Mouse (Mus musculus): ENCODE data around the gene Lrrc61. TPM values are rescaled to one million over a fixed set of nuclear protein-coding genes. Genes with fewer than 3 reads are reported as not detected.

The Lrrc61 gene
- total RNA-seq, 1 experiment from 2014 or later, result 26.1 TPM

GRCm38 (mm10) chr6:48546858-48547257, 7.7 kb upstream of the Lrrc61 start:
- no peak for DNase-seq

- DNase-seq, result no peak
Measured at GRCm38 (mm10) chr6:48548314-48548713, 6.3 kb upstream of the Lrrc61 start.

DNA sequence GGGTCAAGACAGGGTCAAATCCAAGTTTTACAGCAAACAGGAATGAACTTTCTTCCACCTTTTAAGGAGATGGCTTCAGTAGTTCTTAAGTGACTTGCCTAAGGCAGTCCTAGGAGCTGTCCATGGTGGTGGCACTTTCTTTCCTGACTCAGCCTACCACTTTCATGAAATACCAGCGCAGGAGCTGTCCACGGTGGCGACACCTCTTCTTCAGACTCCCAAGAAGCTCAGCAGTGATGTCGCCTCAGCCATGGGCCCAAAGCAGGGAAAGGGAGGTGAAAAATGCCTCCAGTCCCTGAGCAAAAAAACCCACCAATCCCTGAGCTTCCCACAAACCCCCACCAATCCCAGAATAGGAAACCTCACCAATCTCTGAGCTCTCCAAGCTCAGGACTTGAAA, 1.7 kb upstream of the Lrrc61 start:
- DNase-seq, result peak; percentile 59

- no peak for DNase-seq
Measured at GRCm38 (mm10) chr6:48553819-48554218, 777 bp upstream of the Lrrc61 start.

- peak; percentile 70 for DNase-seq
Measured at GRCm38 (mm10) chr6:48555104-48555890, 701 bp downstream of the Lrrc61 start.

DNA sequence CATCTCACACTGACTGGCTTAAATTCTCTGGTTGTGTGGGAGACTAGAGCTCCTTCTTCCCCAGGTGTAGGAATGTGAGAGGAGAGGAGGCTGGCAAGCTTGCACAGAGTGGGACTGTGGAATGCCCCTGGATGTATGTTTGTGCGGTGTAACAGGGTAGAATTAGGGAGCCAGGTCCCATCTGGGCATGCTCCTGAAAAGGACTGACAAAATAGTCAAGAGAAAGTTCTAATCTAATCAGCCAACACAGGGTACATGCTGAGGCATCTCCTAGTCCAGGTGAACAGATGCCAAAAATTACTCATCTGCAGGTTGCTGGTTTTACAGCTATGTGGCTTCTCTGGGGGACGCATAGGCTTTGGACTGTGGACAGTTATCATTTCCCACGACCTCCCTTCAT, 1.4 kb downstream of the Lrrc61 start:
- no peak for DNase-seq

GRCm38 (mm10) chr6:48565693-48566310, 11.2 kb downstream of the Lrrc61 start:
- no peak for DNase-seq

GRCm38 (mm10) chr6:48566312-48566711, 11.7 kb downstream of the Lrrc61 start:
- peak; percentile 72 for DNase-seq

DNA sequence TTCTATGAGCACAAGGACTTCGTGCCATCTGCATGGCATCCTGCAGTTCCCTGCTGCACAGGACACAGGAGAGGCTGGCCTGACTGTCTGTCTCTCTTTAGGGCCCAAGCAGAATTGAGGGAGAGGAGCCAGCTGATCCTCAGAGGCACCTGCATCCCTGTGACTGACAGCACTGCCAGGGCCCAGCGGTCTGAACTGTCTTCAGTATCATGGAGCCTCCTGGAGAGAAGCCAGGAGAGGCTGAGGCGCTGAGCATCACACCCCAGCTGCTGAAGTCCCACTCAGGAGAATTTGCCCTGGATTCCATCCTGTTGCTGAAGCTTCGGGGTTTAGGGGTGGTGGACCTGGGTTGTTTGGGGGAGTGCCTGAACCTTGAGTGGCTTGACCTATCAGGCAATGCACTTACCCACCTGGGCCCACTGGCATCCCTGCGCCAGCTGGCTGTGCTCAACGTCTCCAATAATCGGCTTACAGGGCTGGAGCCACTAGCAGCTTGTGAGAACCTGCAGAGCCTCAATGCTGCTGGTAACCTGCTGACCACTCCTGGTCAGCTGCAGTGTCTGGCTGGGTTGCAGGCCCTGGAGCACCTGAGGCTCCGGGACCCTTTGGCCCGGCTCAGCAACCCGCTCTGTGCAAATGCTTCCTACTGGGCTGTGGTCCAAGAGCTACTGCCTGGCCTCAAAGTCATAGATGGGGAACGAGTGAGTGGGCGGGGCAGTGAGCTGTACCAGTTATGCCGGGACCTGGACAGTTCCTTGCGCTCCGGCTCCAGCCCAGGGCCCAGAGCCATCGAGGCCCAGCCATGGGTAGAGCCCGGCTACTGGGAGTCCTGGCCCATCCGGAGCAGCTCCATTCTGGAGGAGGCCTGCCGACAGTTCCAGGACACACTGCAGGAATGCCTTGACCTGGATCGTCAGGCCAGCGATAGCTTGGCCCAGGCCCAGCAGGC, 13.7 kb downstream of the Lrrc61 start:
- DNase-seq, result peak; percentile 71

DNA sequence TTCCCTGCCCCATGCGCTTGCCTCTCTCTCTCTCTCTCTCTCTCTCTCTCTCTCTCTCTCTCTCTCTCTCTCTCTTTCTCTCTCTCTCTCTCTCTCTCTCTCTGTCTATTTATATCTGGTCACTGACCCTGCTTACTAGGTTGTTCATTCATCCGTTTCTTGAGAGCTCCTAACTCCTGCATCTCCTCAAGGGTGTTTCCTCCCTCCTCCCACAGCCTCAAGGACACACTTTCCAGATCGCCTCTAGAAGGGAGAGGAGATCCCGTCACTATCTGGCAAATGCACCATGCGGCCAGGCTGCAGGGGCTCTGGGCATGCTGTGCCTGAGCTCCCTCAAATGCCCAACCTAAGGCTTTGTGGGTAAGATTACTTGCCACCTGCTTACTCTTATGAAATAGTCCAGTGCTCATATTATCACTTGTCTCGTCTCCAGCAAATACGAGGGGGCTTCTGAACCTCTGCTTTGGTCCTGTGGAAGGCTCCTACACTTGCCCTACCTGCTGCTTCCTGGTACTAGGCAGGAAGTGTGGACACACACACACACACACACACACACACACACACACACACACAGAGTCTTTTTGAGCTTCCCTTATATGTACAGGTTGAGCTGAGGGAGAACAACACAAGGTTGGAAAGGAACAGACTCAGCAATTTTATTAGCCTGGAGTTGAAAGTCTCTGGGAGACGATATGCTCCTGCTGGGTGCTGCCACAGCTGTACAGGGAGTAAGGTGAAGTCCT, 14.6 kb downstream of the Lrrc61 start:
- no peak for DNase-seq

DNA sequence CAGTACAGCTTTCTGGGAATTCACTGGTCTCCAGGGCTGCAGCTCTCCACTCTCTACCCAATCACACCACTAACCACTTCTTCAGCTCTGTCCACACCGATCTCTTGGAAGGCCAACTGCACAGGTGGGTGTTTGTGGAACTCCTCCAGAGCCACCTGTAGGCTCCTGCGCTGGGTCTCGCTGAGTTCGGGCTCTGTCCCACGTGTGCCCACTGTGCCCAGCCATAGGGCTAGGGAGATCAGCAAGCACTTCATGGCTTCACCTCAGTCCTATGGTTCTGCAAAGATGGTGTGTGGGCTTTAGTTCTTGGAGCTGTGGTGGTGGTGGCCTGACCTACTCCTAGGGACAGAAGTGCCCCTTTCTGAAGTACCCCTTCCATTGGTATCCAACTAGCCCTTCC, 17.4 kb downstream of the Lrrc61 start:
- no peak for DNase-seq

- DNase-seq, result peak; percentile 17
Measured at GRCm38 (mm10) chr6:48572572-48573061, 18.0 kb downstream of the Lrrc61 start, which contains the start of gene Rarres2. Rarres2 (minus strand) TSS chr6:48572789.

DNA sequence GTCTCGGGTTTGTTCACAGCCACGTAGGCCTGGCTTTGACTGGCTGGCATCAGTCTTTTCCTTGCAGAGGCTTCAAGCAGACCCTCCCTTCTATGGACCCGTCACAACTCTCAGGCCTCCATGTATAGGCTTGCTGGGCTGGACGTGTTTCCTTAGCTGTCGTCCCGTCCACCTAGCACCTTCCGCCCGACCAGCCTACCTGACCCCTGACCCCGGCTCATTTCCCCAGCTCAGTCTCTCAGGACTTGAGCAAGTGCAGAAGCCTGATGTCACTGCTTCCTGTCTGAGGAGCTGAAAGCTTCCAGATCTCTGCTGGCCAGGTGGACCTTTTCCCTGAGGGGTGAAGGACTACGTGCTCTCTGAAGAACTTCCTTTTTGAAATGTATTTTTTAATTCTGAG, 18.7 kb downstream of the Lrrc61 start:
- DNase-seq, result peak; percentile 58

DNA sequence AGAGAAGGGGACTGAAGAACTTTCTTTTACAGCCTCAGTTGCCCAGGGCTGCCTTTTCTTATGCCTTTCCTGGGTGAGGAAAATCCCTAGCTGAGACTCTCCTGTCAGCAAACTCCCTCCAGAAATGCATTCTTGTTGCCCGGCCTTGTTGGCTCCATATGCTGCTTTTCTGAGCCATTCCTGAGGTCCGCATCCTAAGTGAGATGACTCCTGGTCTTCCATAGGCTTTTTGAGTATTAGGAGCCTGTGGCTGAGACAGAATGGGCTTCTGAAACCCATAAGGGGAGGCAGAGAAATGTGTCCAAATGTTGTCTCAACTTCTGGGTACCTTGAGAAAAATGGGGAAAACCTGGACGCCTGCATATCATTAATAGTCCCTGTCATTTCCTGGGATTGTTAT, 19.4 kb downstream of the Lrrc61 start:
- DNase-seq, result no peak

DNA sequence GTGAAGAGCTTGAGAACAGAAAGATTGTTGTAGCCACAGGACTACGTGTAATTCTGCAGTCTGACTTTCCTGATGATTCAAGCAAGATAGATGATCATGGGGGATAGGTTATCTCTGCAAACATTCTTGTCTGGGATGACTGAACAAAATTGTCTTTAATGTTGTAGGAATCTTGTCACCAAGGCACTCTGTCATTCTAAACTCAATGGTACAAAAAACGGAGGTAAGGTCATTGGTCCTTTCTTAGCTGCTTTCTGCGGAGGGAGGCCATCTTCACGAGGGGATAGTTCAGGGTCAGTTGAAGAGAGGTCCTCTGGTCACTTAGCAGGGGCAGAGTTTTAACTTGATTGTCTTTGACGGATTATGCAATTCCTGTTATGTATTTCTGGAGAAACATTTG, 24.1 kb downstream of the Lrrc61 start:
- DNase-seq, result peak; percentile 14

DNA sequence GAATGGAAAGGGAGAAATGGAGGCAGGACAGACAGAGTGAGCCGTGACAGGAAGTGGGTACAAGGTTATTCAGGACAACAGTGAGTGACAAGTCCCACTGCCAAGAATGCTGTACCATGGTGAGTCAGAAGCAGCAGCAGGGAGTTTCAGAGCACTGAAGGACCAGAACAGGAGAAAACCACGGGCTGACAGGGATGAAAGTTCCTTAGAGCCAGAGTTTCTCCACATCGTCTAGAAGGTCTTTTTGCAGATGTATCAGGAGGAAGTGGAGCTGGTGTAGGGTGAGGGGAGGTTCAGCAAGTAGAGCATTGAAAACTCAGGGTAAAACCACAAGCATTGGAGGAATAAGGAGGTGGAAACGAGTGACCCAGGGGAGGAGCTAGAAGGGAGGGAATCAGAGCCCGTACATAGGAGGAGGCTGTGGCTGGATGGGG, 24.6 kb downstream of the Lrrc61 start:
- peak; percentile 47 for DNase-seq

- no peak for DNase-seq
Measured at GRCm38 (mm10) chr6:48581257-48581656, 26.7 kb downstream of the Lrrc61 start.

- peak; percentile 63 for DNase-seq
Measured at GRCm38 (mm10) chr6:48582037-48582436, 27.4 kb downstream of the Lrrc61 start.

DNA sequence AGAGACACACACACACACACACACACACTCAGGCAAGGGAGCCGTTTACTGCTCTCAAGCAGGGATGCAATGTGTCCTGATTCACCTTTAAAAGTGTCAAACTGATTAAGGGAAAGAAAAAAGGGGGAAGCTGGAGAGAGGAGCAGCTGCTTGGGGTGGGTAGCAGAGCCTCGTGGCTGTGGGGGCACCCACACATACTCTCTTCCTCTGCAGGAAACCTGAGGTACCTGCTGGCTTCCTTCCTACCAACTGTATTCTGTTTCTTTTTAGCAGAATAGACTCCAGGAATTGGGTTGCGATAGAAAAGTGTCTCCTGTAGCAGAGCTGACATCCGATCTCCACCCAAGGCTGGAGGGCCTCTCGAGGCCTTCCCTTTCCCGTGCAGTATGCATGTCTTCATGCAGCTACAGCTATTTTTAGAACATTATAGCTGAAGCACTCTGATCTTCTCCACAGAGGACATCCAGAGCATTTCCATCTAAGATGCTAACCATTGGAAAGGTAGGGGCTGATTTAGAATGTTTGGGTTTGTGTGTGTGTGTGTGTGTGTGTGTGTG, 34.7 kb downstream of the Lrrc61 start, which contains the start of gene Gm45021:
Gene Gm45021 (plus strand): TSS at position 417 of the 557 bp plus-strand sequence.
- no peak for DNase-seq

- no peak for DNase-seq
Measured at GRCm38 (mm10) chr6:48591221-48591845, 36.7 kb downstream of the Lrrc61 start.

DNA sequence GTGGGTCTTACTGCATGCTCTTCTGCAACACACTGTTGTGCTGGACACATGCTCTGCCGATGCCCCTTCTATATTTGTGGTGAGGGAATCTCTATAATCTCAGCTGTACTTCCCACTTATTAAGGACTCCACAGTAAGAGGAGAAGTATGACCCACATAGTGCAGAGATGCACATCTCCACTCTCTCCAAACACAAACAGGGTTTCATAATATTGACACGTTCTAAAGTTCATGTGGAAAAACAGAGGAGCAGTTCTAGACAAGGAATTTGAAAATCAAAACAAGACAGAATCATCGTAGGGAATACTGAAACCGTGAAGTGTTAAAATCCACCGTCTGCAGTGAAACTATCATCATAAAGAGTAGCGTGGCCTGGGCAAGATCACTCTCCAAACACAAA, 37.3 kb downstream of the Lrrc61 start:
- DNase-seq, result no peak
